Mouse (Mus musculus) embryo, embryonic 11 days (tissue): ENCODE measurements around the gene Abhd2.

Experiments
- DNase-seq: peaks from one replicate; pipeline ENCODE4 v3.0.0-alpha.2; 2015

Gene Abhd2

DNA sequence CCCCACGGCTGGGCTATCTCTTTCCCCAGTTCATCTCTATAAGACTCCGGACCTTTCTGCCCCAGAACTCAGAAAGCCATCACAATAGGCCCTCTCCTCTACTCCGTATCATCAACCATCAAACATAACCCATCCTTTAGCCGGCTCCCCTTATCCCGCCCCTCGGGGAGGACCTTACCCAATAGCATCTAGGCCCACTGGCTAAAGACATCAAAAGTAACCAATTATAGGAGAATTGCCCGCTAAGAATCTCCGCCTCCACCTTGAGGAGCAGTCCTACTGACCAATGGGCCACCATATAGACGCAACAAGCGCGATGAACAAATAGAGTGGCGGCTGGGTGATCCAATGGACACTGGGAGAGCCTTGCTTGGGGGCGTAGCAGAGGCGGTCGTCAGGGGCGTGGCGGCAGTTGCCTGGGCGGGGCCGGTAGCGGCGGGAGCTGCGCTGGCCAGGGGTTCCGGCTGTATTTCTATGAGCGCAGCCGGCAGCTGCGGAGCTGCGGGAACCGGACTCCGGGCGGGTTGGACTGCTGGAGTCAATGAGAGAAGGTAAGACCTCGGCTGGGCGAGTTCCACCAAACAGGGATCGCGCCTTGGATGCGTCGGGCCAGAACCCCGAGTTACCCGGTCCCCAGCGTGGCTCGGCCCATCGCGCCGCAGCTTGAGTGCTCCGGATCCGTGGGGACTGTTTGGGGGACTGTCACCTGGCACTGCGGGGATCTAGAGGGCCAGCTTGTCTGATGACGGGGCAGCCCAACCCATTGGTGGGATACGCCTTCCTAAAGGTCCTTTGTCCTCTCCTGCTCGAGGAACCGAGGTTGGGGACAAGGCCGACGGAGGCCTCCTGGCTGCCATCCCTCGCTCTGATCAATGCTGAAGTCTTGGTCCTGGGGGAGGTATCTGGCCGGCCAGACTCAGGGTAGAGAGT, at the start of gene Abhd2:
TSS of gene Abhd2 (plus strand) at position 411 of the 930 bp plus-strand sequence.
- peak; percentile 97 for DNase-seq

GRCm38 (mm10) chr7:79225477-79225876, 47.5 kb upstream of the Abhd2 start:
- DNase-seq, result no peak

DNA sequence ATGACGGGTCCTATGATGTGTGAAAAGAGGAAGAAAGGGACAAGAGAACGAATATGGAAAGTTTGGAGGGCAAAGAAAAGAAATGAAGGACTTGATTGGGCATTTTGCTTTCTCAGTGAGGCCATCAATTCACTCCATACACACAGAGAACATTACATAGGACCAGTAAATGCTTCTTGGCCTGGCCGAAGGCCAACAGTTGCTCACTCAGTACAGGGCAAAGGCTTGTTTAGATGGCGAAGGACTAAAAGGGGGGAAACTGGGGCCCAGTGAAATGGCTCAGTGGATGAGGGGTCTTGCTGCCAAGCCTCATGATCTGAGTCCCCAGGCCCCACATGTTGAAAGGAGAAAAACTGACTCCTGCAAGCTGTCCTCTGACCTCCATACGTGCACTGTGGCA, 46.8 kb upstream of the Abhd2 start:
- no peak for DNase-seq

- DNase-seq, result no peak
Measured at GRCm38 (mm10) chr7:79226834-79227486, 46.0 kb upstream of the Abhd2 start.

DNA sequence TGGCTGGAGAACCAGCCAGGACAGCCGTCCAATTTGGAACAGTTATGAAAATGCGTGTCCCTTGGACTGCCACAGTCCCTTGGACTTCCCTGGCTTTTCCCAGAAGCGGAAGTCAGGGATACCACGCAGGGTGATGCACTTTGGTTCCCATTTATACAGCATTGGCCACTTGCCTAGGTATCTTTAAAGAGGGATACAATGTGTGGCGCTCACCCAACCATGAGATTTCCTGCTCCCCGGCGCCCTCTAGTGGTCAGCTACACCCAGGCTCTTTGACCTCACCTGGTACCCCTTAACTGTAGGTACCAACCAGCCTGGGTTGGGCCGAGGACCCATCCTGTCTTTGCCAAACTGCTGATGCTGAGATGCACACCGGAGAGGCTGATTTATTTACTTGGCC, 44.5 kb upstream of the Abhd2 start:
- DNase-seq, result peak; percentile 76

DNA sequence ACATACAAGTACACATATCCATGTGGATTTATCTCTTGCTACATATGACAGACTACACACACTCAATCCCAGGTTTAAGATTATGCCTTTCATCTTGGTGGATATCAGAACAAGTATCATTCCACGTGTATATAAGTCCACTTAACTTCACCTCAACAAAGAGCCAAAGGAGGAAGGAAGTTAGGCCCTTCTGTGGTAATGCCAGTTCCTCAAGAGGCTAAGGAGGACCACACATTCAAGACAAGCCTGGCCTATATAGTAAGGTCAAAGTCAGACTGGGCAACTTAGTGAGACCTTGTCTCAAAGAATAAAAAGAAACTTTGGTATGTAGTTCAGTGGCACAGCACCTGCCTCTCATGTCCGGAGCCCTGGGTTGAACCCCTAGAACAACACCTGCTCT, 41.4 kb upstream of the Abhd2 start:
- no peak for DNase-seq

DNA sequence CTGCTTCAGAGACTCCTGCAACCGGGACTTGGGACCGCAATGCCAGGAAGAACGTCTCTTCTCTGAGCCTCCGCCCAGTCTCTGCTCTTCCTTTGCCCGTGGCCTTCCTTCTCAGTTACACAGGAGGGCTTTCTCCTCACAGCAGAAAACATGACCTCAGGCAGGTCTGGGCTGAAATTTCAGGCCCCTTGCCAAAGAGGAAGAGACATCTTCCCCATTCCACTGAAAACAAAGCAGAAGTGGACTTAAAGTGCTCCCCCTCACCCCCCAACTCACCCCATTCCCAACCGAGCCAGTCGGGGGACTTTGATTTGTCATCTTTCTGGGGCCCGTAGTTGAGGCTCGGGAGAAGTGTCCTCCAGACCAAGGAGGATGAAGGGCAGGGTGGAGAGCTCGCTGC, 41.0 kb upstream of the Abhd2 start:
- no peak for DNase-seq

DNA sequence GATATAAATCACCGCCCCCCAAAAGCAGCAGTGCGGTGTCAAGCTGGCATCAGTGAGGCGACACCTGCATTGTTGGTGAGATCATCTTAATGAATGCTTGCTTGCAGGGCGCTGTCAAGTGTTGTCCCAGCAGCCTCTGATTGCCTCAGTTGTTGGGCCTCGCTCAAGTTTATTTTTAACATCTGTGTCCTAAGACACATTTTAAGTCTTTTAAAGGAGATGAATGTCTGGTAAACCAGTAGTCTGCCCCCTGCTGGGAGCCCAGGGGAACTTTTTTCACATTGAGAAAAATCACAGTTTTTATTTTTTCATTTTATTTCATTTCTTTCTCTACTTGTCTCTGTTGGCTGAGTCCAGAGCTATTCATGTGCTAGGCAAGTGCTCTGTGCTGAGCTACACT, 34.3 kb upstream of the Abhd2 start:
- DNase-seq, result peak; percentile 25

GRCm38 (mm10) chr7:79241931-79242625, 30.9 kb upstream of the Abhd2 start:
- DNase-seq, result no peak

DNA sequence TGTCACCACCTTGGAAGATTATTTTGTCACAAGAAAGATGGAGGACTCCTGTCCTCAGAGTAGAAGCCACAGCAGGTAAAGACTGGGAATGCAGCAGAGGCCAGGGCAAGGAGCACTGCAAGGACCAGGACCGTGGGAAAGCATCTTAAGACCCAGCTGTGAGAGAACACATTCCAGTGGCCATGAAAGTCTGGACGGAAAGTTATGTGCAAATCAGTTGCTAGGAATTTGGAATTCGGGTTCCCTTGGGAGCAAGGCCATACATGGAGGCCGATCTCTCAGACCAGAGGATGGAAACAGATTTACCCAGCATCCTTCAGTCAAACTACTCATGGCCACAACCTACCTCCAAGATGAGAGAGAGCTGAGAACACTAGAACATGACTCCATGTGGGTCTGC, 29.8 kb upstream of the Abhd2 start:
- peak; percentile 20 for DNase-seq

GRCm38 (mm10) chr7:79246039-79246670, 26.8 kb upstream of the Abhd2 start:
- DNase-seq, result peak; percentile 82

DNA sequence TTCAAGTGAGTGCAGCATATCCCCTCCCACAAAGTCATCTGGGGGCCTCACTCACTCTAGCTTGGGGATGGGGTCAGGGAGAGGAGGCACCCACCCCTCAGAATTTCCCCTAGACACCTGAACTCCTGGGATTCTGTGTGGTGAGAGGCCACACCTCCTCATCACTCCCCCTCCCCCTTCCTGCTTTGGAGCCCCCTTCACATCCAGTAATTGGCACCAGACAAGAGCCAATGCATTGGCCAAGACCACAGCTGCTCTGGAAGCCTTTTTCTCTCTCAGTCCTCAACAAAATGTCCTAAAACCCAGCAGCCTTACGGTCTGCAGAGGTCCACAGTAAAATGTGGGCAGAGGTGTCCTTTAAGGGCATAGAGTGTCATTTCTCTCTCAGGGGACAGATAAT, 25.6 kb upstream of the Abhd2 start:
- DNase-seq, result no peak

DNA sequence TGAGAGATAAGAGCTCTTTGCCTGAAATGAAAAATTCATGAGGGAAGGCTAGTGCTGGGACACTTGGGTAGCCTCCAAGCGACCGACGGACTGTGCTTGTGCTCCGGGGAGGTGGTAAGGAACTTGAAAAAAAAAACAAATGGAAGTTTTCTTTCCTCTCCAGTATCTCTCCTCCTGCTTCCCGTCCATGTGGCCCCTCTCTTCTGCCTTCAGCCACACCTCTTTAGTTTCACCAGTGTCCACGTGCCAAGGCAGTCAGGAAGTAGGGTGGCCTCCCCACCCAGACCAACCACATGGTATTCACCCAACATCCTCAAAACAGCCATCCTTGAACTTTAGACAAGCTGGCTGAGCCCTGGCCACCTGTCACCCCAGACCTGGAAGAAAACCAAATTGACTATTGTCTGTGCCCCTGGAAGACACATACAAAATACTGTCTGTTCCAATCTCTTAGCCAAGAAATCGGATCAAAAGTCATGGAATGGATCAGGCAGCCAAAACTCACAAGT, 25.1 kb upstream of the Abhd2 start:
- no peak for DNase-seq

- no peak for DNase-seq
Measured at GRCm38 (mm10) chr7:79249581-79249980, 23.4 kb upstream of the Abhd2 start.

DNA sequence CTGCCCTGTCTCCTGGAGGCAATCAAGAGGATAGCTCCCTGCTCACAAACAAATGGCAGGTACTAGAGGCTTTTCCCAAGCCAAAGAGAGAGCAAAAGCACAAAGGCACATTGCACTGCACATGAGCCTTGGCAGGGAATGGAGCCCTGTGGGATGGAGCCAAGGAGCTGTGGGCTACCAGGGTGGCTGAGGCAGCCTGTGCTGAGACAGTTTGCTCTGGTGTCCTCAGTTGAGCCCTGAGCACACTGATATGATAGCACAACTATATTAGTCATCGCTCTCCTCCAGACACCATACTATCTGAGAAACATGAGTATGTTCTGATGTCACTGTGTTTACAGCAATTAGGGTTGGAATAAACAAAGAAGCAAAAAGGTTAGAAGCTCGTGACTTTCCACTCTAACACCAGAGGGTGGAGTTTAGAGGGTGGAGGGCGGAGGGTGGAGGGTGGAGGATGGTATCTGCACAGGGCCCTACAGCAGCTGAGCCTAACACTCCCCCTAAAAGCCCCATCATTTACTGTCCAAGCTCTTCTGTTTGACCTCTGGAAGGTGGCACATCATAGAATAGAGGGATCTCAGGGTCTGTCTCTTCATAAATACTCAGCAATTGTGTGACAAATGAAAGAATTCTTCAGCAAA, 18.6 kb upstream of the Abhd2 start:
- DNase-seq, result no peak

DNA sequence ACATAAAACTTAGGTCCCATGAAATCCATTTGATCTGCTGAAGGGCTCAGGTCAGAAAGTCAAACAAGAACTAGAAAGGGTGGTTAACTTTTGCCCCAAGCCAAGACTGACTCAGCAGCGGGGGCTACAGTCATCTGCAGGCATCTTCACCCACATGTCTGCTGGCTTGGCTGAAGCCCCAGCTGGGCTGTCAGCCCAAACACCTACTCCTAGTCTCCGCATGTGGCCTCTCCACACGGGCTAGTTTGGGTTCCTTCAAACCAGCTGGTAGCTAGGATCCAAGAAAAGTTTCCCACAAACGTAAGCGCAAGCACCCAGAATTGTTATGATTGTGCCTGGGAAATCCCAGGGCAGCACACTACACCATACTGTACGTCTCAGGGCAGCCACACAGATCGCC, 17.6 kb upstream of the Abhd2 start:
- DNase-seq, result no peak

GRCm38 (mm10) chr7:79255752-79256151, 17.2 kb upstream of the Abhd2 start:
- DNase-seq, result no peak

- DNase-seq, result no peak
Measured at GRCm38 (mm10) chr7:79256716-79257115, 16.3 kb upstream of the Abhd2 start.

GRCm38 (mm10) chr7:79258981-79259542, 13.9 kb upstream of the Abhd2 start:
- no peak for DNase-seq

DNA sequence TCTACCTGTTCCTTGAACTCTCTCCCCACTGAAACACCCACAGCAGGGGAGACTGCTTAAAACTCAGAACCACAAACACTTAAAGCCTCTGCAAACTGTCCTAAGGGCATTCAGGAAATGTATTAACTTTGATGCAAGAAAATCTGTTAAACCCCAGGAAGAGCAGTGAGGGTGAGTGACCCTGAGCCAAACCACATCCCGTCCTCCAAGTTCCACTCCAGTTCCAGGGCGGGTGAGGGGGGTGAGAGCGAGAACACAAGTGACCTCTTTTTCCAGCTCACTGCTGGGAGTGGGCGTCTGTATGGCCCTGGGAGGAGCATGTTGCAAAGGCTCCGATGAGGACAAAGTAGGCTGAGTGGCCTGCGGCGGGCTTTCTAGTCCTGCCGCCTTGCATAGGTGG, 10.5 kb upstream of the Abhd2 start:
- DNase-seq, result no peak

GRCm38 (mm10) chr7:79263776-79264175, 9.2 kb upstream of the Abhd2 start:
- DNase-seq, result no peak

- no peak for DNase-seq
Measured at GRCm38 (mm10) chr7:79266228-79266627, 6.8 kb upstream of the Abhd2 start.
